Mouse (Mus musculus): ENCODE measurements at regions not wholly inside any gene's neighbourhood (a gene's known extent, or its start where the extent isn't known, plus 50 kb on each side); places are given as distances from the start of the nearest gene placed in this dataset.
"Not testable (repeated sequence)": the region's sequence is repeated elsewhere in the genome, so short reads cannot be mapped to it uniquely, and the experiment has no call there.

- H3K4me3 ChIP-seq, result no peak overlapping the region
- 71% methylated on average over 2 of the region's 2 CpGs for WGBS
- no peak for ATAC-seq (replicated peaks)
- H3K36me3 ChIP-seq, result no peaks in the 10 kb centered on the region
- H3K4me2 ChIP-seq (replicated peaks), result no peak overlapping the region
- H3K27me3 ChIP-seq, result no peaks in the 10 kb centered on the region
- no peak overlapping the region for H3K27ac ChIP-seq (replicated peaks)
- H3K9me3 ChIP-seq, result no peaks in the 10 kb centered on the region
- H3K4me1 ChIP-seq, result no peaks in the 10 kb centered on the region
- H3K9ac ChIP-seq (replicated peaks), result no peak overlapping the region
Measured at GRCm38 (mm10) chr2:78240299-78240698, 294.1 kb upstream of the Cwc22 start.

- H3K36me3 ChIP-seq; H3K27me3 ChIP-seq; H3K4me2 ChIP-seq (replicated peaks); ATAC-seq (replicated peaks); H3K4me3 ChIP-seq; H3K27ac ChIP-seq (replicated peaks); H3K4me1 ChIP-seq; H3K9me3 ChIP-seq; H3K9ac ChIP-seq (replicated peaks): not testable (repeated sequence)
- WGBS, result 91% methylated on average over 4 of the region's 4 CpGs
Measured at GRCm38 (mm10) chr2:78225383-78226100, 279.4 kb upstream of the Cwc22 start.

- H3K9ac ChIP-seq (replicated peaks), result no peak overlapping the region
- H3K4me1 ChIP-seq, result peaks cover 10% of the 10 kb centered on the region; the same call in 1 of the 2 replicates
- no peak overlapping the region for H3K4me3 ChIP-seq
- no peak overlapping the region for H3K4me2 ChIP-seq (replicated peaks)
- ATAC-seq (replicated peaks), result 0 out of 2 replicates have a peak, but pooled peaks have one; percentile 43
- no peaks in the 10 kb centered on the region for H3K27me3 ChIP-seq
- H3K27ac ChIP-seq (replicated peaks), result no peak overlapping the region
- no peaks in the 10 kb centered on the region for H3K36me3 ChIP-seq
- H3K9me3 ChIP-seq, result no peaks in the 10 kb centered on the region
- WGBS, result 49% methylated on average over 8 of the region's 8 CpGs
Measured at GRCm38 (mm10) chr2:78214469-78214868, 268.3 kb upstream of the Cwc22 start.

GRCm38 (mm10) chr2:78205125-78205524, 258.9 kb upstream of the Cwc22 start:
- H3K9ac ChIP-seq (replicated peaks), result no peak overlapping the region
- no peak overlapping the region for H3K4me3 ChIP-seq
- H3K27me3 ChIP-seq, result no peaks in the 10 kb centered on the region
- no peak overlapping the region for H3K27ac ChIP-seq (replicated peaks)
- H3K4me2 ChIP-seq (replicated peaks), result no peak overlapping the region
- WGBS, result 86% methylated on average over 5 of the region's 5 CpGs
- H3K4me1 ChIP-seq, result no peaks in the 10 kb centered on the region
- H3K9me3 ChIP-seq, result no peaks in the 10 kb centered on the region
- no peaks in the 10 kb centered on the region for H3K36me3 ChIP-seq
- ATAC-seq (replicated peaks), result no peak

GRCm38 (mm10) chr2:78196006-78196405, 249.8 kb upstream of the Cwc22 start:
- H3K9ac ChIP-seq (replicated peaks), result no peak overlapping the region
- no peaks in the 10 kb centered on the region for H3K27me3 ChIP-seq
- 74% methylated on average over 4 of the region's 4 CpGs for WGBS
- no peak for ATAC-seq (replicated peaks)
- no peak overlapping the region for H3K4me2 ChIP-seq (replicated peaks)
- no peaks in the 10 kb centered on the region for H3K9me3 ChIP-seq
- H3K36me3 ChIP-seq, result no peaks in the 10 kb centered on the region
- no peaks in the 10 kb centered on the region for H3K4me1 ChIP-seq
- H3K27ac ChIP-seq (replicated peaks), result no peak overlapping the region
- H3K4me3 ChIP-seq, result no peak overlapping the region

GRCm38 (mm10) chr2:78189620-78190019, 243.4 kb upstream of the Cwc22 start:
- Histone ChIP-seq H3K4me2 (replicated peaks) (no peak overlapping the region), H3K27ac (replicated peaks) (no peak overlapping the region), H3K4me1 (peaks cover 1% of the 10 kb centered on the region; the same call in 1 of the 2 replicates), H3K36me3 (no peaks in the 10 kb centered on the region), H3K9ac (replicated peaks) (no peak overlapping the region), H3K4me3 (no peak overlapping the region), H3K9me3 (no peaks in the 10 kb centered on the region), H3K27me3 (no peaks in the 10 kb centered on the region)
- ATAC-seq (replicated peaks), result no peak
- 12% methylated on average over 1 of the region's 1 CpGs for WGBS

GRCm38 (mm10) chr2:78184950-78185349, 238.8 kb upstream of the Cwc22 start:
- Histone ChIP-seq H3K4me1 (peaks cover 3% of the 10 kb centered on the region; the same call in 1 of the 2 replicates), H3K4me2 (replicated peaks) (no peak overlapping the region), H3K4me3 (no peak overlapping the region), H3K9ac (replicated peaks) (no peak overlapping the region), H3K36me3 (no peaks in the 10 kb centered on the region), H3K27ac (replicated peaks) (no peak overlapping the region), H3K9me3 (no peaks in the 10 kb centered on the region), H3K27me3 (no peaks in the 10 kb centered on the region)
- peak; percentile 57; the same call in 1 of the 2 replicates for ATAC-seq (replicated peaks)
- 66% methylated on average over 1 of the region's 1 CpGs for WGBS

- Histone ChIP-seq H3K9me3 (no peaks in the 10 kb centered on the region), H3K4me1 (peaks cover 6% of the 10 kb centered on the region; the same call in 1 of the 2 replicates), H3K27ac (replicated peaks) (no peak overlapping the region), H3K36me3 (no peaks in the 10 kb centered on the region), H3K27me3 (no peaks in the 10 kb centered on the region), H3K4me2 (replicated peaks) (no peak overlapping the region), H3K9ac (replicated peaks) (no peak overlapping the region), H3K4me3 (no peak overlapping the region)
- WGBS, result 91% methylated on average over 4 of the region's 4 CpGs
- no peak for ATAC-seq (replicated peaks)
Measured at GRCm38 (mm10) chr2:78173784-78174183, 227.6 kb upstream of the Cwc22 start.

- WGBS, result 59% methylated on average over 4 of the region's 4 CpGs
- no peak overlapping the region for H3K4me2 ChIP-seq (replicated peaks)
- no peak overlapping the region for H3K4me3 ChIP-seq
Measured at GRCm38 (mm10) chr2:78172819-78173218, 226.6 kb upstream of the Cwc22 start.

DNA sequence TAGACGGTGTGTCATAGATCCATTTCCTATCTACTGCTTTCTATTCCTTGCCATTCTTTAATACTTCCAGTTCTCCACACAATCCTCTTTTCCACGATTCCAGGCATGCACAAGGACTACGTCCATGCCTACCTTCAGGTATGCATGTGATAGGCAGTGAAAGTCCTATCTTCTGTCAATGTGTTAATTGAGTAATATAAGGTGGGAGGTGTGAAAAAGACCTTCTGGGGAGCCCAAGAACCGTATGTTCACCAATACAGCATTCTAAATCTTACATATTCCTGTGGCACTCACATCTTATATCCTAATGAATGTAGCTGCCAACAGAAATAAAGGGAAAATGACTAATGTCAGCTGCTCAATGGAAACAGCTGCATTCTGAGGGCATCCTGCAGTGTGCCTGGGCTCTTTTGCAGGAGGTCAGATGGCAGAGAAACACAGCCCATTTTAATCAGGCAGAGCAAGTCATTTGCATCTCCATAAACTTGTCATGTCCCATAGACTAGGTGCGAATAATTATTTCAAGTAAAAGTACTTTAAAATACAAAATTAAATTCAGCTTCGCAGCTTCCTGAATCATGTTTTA, 224.1 kb upstream of the Cwc22 start:
- no peaks in the 10 kb centered on the region for H3K9me3 ChIP-seq
- no peak overlapping the region for H3K9ac ChIP-seq (replicated peaks)
- peak; percentile 55 for ATAC-seq (replicated peaks)
- H3K4me1 ChIP-seq, result peaks cover 6% of the 10 kb centered on the region; the same call in 1 of the 2 replicates
- 53% methylated on average over 6 of the region's 6 CpGs for WGBS
- H3K27me3 ChIP-seq, result no peaks in the 10 kb centered on the region
- no peak overlapping the region for H3K27ac ChIP-seq (replicated peaks)
- no peaks in the 10 kb centered on the region for H3K36me3 ChIP-seq
- H3K4me3 ChIP-seq, result no peak overlapping the region
- H3K4me2 ChIP-seq (replicated peaks), result no peak overlapping the region

More at GRCm38 (mm10) chr2:78172819-78173218, 226.6 kb upstream of the Cwc22 start:
- Histone ChIP-seq H3K27ac (replicated peaks) (no peak overlapping the region), H3K9ac (replicated peaks) (no peak overlapping the region), H3K27me3 (no peaks in the 10 kb centered on the region), H3K36me3 (no peaks in the 10 kb centered on the region), H3K9me3 (no peaks in the 10 kb centered on the region), H3K4me1 (peaks cover 6% of the 10 kb centered on the region; the same call in 1 of the 2 replicates)
- ATAC-seq (replicated peaks), result no peak

DNA sequence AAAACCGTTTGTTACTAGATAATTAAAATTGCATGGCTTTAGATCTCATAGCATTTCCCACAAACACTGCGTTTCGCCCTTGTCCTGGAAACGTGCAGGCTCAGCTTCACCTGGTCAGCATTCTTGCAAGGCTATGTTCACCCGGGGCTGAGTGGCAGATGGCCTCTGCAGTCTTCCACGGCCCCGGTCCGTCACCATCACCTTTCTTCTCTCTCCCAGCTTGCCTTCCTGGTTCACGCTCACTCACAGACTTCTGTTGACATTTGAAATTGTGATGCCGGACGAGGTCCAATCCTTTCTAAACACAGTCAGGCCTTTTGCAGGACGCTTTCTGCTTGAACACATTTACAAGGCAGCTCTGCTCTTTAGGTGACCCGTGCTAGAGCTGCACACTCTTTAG, 219.3 kb upstream of the Cwc22 start:
- WGBS, result 91% methylated on average over 13 of the region's 13 CpGs
- no peak overlapping the region for H3K27ac ChIP-seq (replicated peaks)
- no peak overlapping the region for H3K4me2 ChIP-seq (replicated peaks)
- ATAC-seq (replicated peaks), result no peak
- no peak overlapping the region for H3K9ac ChIP-seq (replicated peaks)
- H3K27me3 ChIP-seq, result no peaks in the 10 kb centered on the region
- peaks cover 7% of the 10 kb centered on the region for H3K4me1 ChIP-seq
- no peaks in the 10 kb centered on the region for H3K36me3 ChIP-seq
- H3K4me3 ChIP-seq, result no peak overlapping the region
- no peaks in the 10 kb centered on the region for H3K9me3 ChIP-seq

DNA sequence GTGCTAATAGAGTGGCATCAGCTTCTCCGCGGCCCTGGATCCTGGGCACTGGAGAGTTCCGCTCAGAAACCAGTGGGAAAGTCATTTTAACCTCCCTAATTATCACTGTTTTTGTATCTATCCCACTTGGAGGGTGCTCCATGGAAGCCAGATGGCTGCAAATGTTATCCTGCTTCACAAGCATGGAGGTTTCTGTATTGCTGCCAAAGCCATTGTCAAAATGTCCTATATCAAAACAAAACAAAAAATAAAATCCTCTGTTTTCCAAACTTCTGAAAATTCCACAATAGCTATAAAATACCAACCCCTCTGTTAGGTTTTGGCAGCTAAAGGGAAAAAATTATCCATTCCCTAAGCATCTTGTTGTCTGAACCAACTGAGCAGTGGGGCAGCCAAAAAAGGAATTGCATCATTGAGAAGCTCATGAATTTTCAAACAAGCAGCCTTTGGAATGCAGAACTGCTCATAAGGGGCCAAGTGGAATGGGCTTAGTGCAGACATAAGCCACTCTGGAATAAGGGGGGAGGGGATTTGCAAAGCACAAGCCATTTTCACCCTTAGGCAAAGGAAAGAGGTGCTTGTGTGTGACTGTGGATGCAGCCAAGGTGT, 213.8 kb upstream of the Cwc22 start:
- peaks cover 13% of the 10 kb centered on the region for H3K4me1 ChIP-seq
- no peak overlapping the region for H3K9ac ChIP-seq (replicated peaks)
- no peaks in the 10 kb centered on the region for H3K27me3 ChIP-seq
- ATAC-seq (replicated peaks), result peak; percentile 97
- no peaks in the 10 kb centered on the region for H3K9me3 ChIP-seq
- peak overlapping the region; percentile 67 for H3K27ac ChIP-seq (replicated peaks)
- WGBS, result 11% methylated on average over 3 of the region's 3 CpGs
- no peak overlapping the region for H3K4me3 ChIP-seq
- no peak overlapping the region for H3K4me2 ChIP-seq (replicated peaks)
- H3K36me3 ChIP-seq, result no peaks in the 10 kb centered on the region

Measured in forebrain, embryonic 15.5 days (tissue).